18 mouse cellular contexts compared by ENCODE assay signal in the genomic region with DNA sequence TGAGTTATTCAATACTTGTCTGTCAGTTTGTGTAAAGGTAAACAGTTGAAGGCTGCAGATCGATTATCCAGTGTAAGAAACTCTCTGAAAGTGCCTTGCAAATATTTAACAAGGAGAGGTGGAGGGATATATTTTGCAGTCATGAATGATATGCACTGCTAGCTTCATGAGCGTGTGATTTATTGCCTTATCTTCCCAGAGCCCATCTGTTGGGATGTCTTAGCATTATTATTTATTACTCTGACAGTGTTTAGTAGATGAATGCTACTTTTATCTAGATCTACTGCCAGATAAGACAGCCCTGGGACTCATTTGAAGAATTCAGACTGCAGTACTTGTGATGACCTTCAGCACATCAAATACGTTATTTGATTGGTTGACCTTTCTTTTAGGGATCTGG. TPM values are rescaled to one million over a fixed set of nuclear protein-coding genes. Genes with fewer than 3 reads are reported as not detected.
DNase-seq lines count a peak whose midpoint lies in the region; ATAC-seq and TF ChIP-seq lines count a peak whose summit lies in the region.
"Had no signal": no experiment of that assay in that cellular context is flagged by ENCODE, and none has a peak within 500 bp of the region (broad histone marks: within the 10 kb centered on the region; RNA-seq: fewer than 3 reads in every experiment).

No protein-coding gene starts in this region.

- H3K4me2 ChIP-seq in midbrain, postnatal 0 days (ENCODE audit: low read depth, low read length, poor library complexity, severe bottlenecking): no peak overlapping the region
- H3K4me2 ChIP-seq in midbrain, embryonic 13.5 days (replicated peaks): no peak overlapping the region
- H3K4me2 ChIP-seq in hindbrain, embryonic 14.5 days (replicated peaks): no peak overlapping the region
- no peak overlapping the region for H3K4me2 ChIP-seq in forebrain, embryonic 16.5 days (ENCODE audit: low read length)
- H3K4me2 ChIP-seq: forebrain, embryonic 13.5 days; heart, embryonic 12.5 days; intestine, embryonic 15.5 days had no signal

- DNase-seq in midbrain, postnatal 0 days (ENCODE audit: low spot score): peak; percentile 17
- DNase-seq in hindbrain, embryonic 14.5 days (ENCODE audit: low spot score): no peak
- DNase-seq in mesoderm, embryonic 11.5 days (ENCODE audit: low read depth, low spot score): peak; percentile 17
- no peak for DNase-seq in cerebellum, adult 9-11 months
- DNase-seq in yolk sac, embryonic 10.5 days (ENCODE audit: low spot score): no peak
- DNase-seq: adrenal gland, adult 8-10 months; cerebellum, adult 11-12 months; cerebellum, adult 9-10 months; cerebellum, postnatal 36 days; gastrocnemius, adult 2 months; gastrocnemius, postnatal 25 days had no signal

- no peaks in the 10 kb centered on the region for H3K4me1 ChIP-seq in midbrain, postnatal 0 days (ENCODE audit: insufficient read depth, low read length)
- no peaks in the 10 kb centered on the region for H3K4me1 ChIP-seq in midbrain, embryonic 13.5 days (replicated peaks)
- H3K4me1 ChIP-seq in hindbrain, embryonic 14.5 days (replicated peaks; ENCODE audit: control insufficient read depth, insufficient read depth, low read length): no peaks in the 10 kb centered on the region
- H3K4me1 ChIP-seq in forebrain, embryonic 16.5 days (replicated peaks; ENCODE audit: control insufficient read depth, insufficient read depth, low read length): no peaks in the 10 kb centered on the region
- H3K4me1 ChIP-seq: embryonic facial prominence, embryonic 10.5 days; forebrain, embryonic 13.5 days; heart, embryonic 12.5 days; intestine, embryonic 15.5 days had no signal

- H3K36me3 ChIP-seq in midbrain, postnatal 0 days (ENCODE audit: insufficient read depth, low read length): no peaks in the 10 kb centered on the region
- H3K36me3 ChIP-seq in midbrain, embryonic 13.5 days: no peaks in the 10 kb centered on the region
- H3K36me3 ChIP-seq in hindbrain, embryonic 14.5 days (replicated peaks; ENCODE audit: control insufficient read depth, insufficient read depth): no peaks in the 10 kb centered on the region
- no peaks in the 10 kb centered on the region for H3K36me3 ChIP-seq in forebrain, embryonic 16.5 days (ENCODE audit: control insufficient read depth, insufficient read depth)
- H3K36me3 ChIP-seq: embryonic facial prominence, embryonic 10.5 days; heart, embryonic 12.5 days; intestine, embryonic 15.5 days had no signal

- no peaks in the 10 kb centered on the region for H3K27me3 ChIP-seq in midbrain, postnatal 0 days (ENCODE audit: insufficient read depth, low read length)
- no peaks in the 10 kb centered on the region for H3K27me3 ChIP-seq in midbrain, embryonic 13.5 days
- H3K27me3 ChIP-seq in hindbrain, embryonic 14.5 days (ENCODE audit: control insufficient read depth, insufficient read depth, low read length): no peaks in the 10 kb centered on the region
- no peaks in the 10 kb centered on the region for H3K27me3 ChIP-seq in forebrain, embryonic 16.5 days (replicated peaks; ENCODE audit: control insufficient read depth, insufficient read depth, low read length)
- H3K27me3 ChIP-seq: forebrain, embryonic 13.5 days; heart, embryonic 12.5 days; intestine, embryonic 15.5 days had no signal

- H3K9me3 ChIP-seq in midbrain, postnatal 0 days (ENCODE audit: low read length): no peaks in the 10 kb centered on the region
- H3K9me3 ChIP-seq in midbrain, embryonic 13.5 days: no peaks in the 10 kb centered on the region
- no peaks in the 10 kb centered on the region for H3K9me3 ChIP-seq in hindbrain, embryonic 14.5 days (ENCODE audit: control insufficient read depth, low read length)
- no peaks in the 10 kb centered on the region for H3K9me3 ChIP-seq in forebrain, embryonic 16.5 days (ENCODE audit: control insufficient read depth, low read length)
- H3K9me3 ChIP-seq: embryonic facial prominence, embryonic 10.5 days; forebrain, embryonic 13.5 days; heart, embryonic 12.5 days; intestine, embryonic 15.5 days had no signal

- no peak for TF ChIP-seq CTCF in midbrain, postnatal 0 days (IDR thresholded peaks at IDR 0.05)

- H3K9ac ChIP-seq in midbrain, postnatal 0 days (replicated peaks; ENCODE audit: low read length, poor library complexity, severe bottlenecking): no peak overlapping the region
- no peak overlapping the region for H3K9ac ChIP-seq in midbrain, embryonic 13.5 days (replicated peaks)
- no peak overlapping the region for H3K9ac ChIP-seq in hindbrain, embryonic 14.5 days
- H3K9ac ChIP-seq in forebrain, embryonic 16.5 days (replicated peaks; ENCODE audit: low read depth, low read length): no peak overlapping the region
- H3K9ac ChIP-seq: forebrain, embryonic 13.5 days; heart, embryonic 12.5 days; intestine, embryonic 15.5 days had no signal

- no peak for ATAC-seq in midbrain, postnatal 0 days (ENCODE audit: low FRiP score)
- ATAC-seq in midbrain, embryonic 13.5 days: no peak
- ATAC-seq in hindbrain, embryonic 14.5 days (ENCODE audit: low FRiP score): 0 out of 2 replicates have a peak, but pooled peaks have one; percentile 46
- ATAC-seq in forebrain, embryonic 16.5 days: no peak
- ATAC-seq: forebrain, embryonic 13.5 days; intestine, embryonic 15.5 days had no signal

- WGBS in midbrain, postnatal 0 days: 75% methylated on average over 3 of the region's 3 CpGs
- 71% methylated on average over 3 of the region's 3 CpGs for WGBS in midbrain, embryonic 13.5 days
- WGBS in hindbrain, embryonic 14.5 days: 69% methylated on average over 3 of the region's 3 CpGs
- WGBS in forebrain, embryonic 16.5 days: 76% methylated on average over 3 of the region's 3 CpGs

- no peak overlapping the region for H3K4me3 ChIP-seq in midbrain, postnatal 0 days (ENCODE audit: low read depth, low read length)
- no peak overlapping the region for H3K4me3 ChIP-seq in midbrain, embryonic 13.5 days (replicated peaks)
- H3K4me3 ChIP-seq in hindbrain, embryonic 14.5 days (replicated peaks; ENCODE audit: low read length): no peak overlapping the region
- no peak overlapping the region for H3K4me3 ChIP-seq in forebrain, embryonic 16.5 days (replicated peaks; ENCODE audit: low read length)
- H3K4me3 ChIP-seq: embryonic facial prominence, embryonic 10.5 days; forebrain, embryonic 13.5 days; gastrocnemius, adult 2 months; heart, embryonic 12.5 days; intestine, embryonic 15.5 days had no signal

- H3K27ac ChIP-seq in midbrain, postnatal 0 days (ENCODE audit: low read depth, low read length): no peak overlapping the region
- H3K27ac ChIP-seq in midbrain, embryonic 13.5 days: no peak overlapping the region
- H3K27ac ChIP-seq in hindbrain, embryonic 14.5 days: no peak overlapping the region
- no peak overlapping the region for H3K27ac ChIP-seq in forebrain, embryonic 16.5 days (ENCODE audit: low read length)
- H3K27ac ChIP-seq: embryonic facial prominence, embryonic 10.5 days; forebrain, embryonic 13.5 days; gastrocnemius, adult 2 months; intestine, embryonic 15.5 days had no signal

RNA-seq across cellular contexts. Expression of a gene that starts 31.7 kb away (rescaled TPM):
- total RNA-seq in midbrain, postnatal 0 days (2014; rRNA removed): 46.5 and 55.8 TPM in 2 replicates
- polyA plus RNA-seq in midbrain, postnatal 0 days (2015; fragmentation: Nextera tagmentation; extraction: Ambion mirVana): 13.1 and 15.0 TPM in 2 replicates
- 7.0 and 7.3 TPM in 2 replicates for polyA plus RNA-seq in midbrain, embryonic 13.5 days (2015; fragmentation: Nextera tagmentation; extraction: Ambion mirVana)
- 18.8 and 22.0 TPM in 2 replicates for polyA plus RNA-seq in hindbrain, embryonic 14.5 days (2014; fragmentation: Nextera tagmentation; extraction: Ambion mirVana)
- polyA plus RNA-seq in forebrain, embryonic 16.5 days (2015; fragmentation: Nextera tagmentation; extraction: Ambion mirVana): 6.6 and 9.6 TPM in 2 replicates
- total RNA-seq: granulocyte monocyte progenitor cell, adult 5-6 weeks had no signal

Comparison
In these comparisons a context has a peak if more than half of its experiments do, and no peak if none do; other contexts are left out.
1. DNase-seq: peak in midbrain, postnatal 0 days (single experiment) and mesoderm, embryonic 11.5 days (single experiment); none in hindbrain, embryonic 14.5 days (single experiment), cerebellum, adult 9-11 months (single experiment) and yolk sac, embryonic 10.5 days (single experiment).